Mouse (Mus musculus) adrenal gland, postnatal 36 days (tissue): ENCODE results near the gene Mpped1. TPM values are rescaled to one million over a fixed set of nuclear protein-coding genes. Genes with fewer than 3 reads are reported as not detected.
A peak's percentile ranks its signal among the peaks of the same experiment; 100 is the strongest.

ENCODE experiments used
- DNase-seq, 2 experiments: peaks; one replicate each; pipeline ENCODE4 v3.0.0; 2021; ENCODE audit warnings: mixed read lengths in 1 of 2
- total RNA-seq, 2 experiments: library from RNA; stranded (reverse); gene quantifications; 2 replicates each; pipeline ENCODE4 v1.2.3; 2021

Gene Mpped1
- total RNA-seq, 2 experiments from 2014 or later: not detected

DNA sequence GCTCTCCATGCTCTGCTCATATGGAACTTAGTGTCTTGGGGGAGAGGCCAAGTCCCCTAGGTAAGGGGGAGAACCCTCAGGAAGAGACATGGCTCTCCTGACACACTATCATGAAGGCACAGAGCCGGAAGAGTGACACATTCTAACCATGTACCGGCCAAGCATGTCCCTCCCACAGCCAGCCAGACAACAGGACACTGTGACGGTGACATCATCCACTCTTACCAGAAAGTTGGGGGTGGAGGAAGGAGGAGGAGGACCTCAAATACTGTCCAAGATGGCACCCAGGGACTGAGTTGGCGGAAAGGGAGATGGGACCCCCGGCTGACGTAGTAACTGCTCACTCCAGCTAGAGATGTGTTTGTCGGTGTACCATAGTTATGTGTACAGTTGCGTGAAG, 104.6 kb downstream of the Mpped1 start:
- no peak for DNase-seq

- no peak for DNase-seq
Measured at GRCm38 (mm10) chr15:83884291-83884690, 105.0 kb downstream of the Mpped1 start.

DNA sequence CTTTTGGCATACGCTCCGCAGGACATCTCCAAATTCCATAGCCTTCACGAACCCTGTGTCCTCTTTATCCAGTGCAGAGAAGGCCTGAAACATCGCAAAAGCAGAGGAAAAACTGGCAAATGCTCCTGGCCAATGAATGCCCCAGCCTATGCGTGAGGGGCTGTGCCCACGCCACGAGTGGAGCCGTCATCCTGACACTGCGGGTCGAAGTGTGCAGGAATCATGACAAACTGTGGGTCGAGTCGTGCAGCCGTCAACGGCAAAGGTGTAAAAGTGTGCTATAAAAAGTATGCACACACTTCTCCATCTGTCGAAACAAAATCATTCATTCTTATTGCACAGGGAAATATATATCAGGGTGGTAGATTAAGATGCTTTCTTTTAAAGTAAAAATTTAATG, 113.6 kb downstream of the Mpped1 start:
- DNase-seq: no peak

DNA sequence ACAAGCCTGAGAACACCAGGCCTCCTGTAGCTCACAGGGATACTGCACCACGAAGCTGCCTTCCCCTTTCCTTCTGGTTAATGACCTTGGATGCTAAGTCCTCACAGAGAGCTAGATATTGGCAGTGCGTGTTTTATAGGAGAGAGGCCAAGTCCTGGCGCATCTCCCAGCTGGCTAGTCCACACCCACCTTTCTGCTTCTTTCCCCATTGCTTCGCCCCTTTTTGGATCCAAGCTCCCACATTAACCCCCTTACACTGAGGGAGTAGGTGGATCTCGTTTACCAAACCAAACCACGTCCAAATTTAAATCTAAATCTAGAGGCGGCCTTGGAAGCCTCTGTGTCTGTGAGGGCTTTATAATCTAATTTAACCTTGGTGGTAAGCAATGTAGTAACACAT, 115.0 kb downstream of the Mpped1 start:
- peak in 1 of 2 experiments; percentile 14 for DNase-seq

- DNase-seq: no peak
Measured at GRCm38 (mm10) chr15:83896011-83896410, 116.7 kb downstream of the Mpped1 start.

DNA sequence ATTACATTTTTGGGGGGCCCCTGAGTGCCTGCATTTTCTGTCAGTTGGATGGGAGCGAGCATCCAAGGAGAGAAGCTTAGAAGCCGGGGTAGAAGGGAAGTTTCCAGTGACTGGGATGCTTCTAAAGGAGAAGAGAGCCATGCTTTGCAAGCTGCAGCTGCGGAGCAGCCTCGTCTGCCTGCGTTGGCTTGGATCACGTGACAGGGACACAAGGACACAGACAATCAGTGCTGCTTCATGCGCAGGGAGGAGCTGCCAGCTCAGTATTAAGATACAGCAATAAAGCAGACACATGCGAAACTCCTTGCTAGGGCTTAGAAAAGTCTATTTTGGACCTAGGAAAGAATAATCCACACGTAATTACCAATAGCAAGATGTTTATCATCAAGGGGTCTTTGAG, 118.0 kb downstream of the Mpped1 start:
- DNase-seq: peak; percentile 44 to 51

DNA sequence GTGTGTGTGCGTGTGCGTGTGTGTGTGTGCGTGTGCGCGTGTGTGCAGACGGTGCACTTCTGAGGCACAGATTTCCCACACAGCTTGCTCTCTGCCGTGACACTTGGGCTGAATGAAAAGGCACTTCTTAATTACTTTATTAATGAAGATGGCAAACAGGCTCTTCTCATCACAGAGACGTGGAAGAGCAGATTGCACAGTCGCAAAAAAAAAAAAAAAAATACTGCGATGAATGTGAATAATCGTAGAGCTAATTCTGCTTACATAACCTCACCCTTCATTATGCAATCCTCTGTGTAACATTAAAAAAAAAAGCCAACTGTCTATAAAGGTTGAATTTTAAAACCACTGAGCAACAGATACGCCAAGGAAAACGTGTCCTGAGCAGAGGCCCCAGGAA, 127.2 kb downstream of the Mpped1 start:
- DNase-seq: no peak

Other genes with a start within 250 kb of the Mpped1 start
- gene Tspo, start 215.9 kb upstream of the Mpped1 start, total RNA-seq: 100 to 1,000 TPM; 495 to 614 TPM
- gene Mcat, start 215.7 kb upstream of the Mpped1 start, total RNA-seq: 10 to 100 TPM; 35.2 to 39.4 TPM
- 10 to 100 TPM; 33.4 to 41.1 TPM for gene Ttll12, start 184.3 kb upstream of the Mpped1 start, total RNA-seq
- gene Scube1, start 54.4 kb upstream of the Mpped1 start, total RNA-seq: 1 to 10 TPM; 4.4 to 4.6 TPM